Mouse (Mus musculus): ENCODE measurements around the gene Hormad1.

DNA sequence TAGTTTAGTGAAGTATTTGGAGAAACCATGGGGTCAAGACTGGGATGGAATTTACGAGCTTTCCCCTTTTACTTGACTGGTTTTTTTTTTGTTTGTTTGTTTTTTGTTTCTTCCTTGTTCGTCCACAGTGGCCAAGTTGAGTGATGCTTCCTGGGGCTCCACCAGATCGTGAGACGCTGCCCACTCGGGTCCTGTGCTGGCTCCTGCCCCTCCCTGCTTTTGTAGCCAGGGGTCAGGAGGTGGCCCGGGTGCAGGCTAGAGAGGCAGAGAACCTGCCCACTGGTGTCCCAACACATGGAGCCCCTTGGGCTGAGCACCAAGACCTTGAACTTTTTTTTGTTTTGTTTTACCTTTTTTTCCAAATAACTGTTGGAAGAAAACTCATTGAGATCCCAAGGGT is 71.8 kb downstream of the Hormad1 start:
- TF ChIP-seq CTCF (IDR thresholded peaks at IDR 0.05; ENCODE audit: low read depth) (no peak), EP300 (IDR thresholded peaks at IDR 0.05; ENCODE audit: low read depth) (no peak)

Data from liver, postnatal 0 days (tissue).